In genomic region chr12:112538356-112538755, GRCm38 (mm10) we compare ENCODE assay signal across 18 mouse cellular contexts. TPM values are rescaled to one million over a fixed set of nuclear protein-coding genes. Genes with fewer than 3 reads are reported as not detected.
"Had no signal": no experiment of that assay in that cellular context is flagged by ENCODE, and none has a peak within 500 bp of the region (broad histone marks: within the 10 kb centered on the region; RNA-seq: fewer than 3 reads in every experiment).

No protein-coding gene starts in this region.

- DNase-seq: left cerebral cortex, postnatal 4 days; liver; liver, embryonic 13.5 days; liver, postnatal 0 days; lung, adult 18-20 months; lung, adult 2 months; lung, embryonic 14.5 days; lung, postnatal 10 days; lung, postnatal 14 days; lung, postnatal 36 days; lung, postnatal 4 days; midbrain, embryonic 14.5 days had no signal

RNA-seq across cellular contexts. Expression of gene Tmem179, which starts 21.8 kb away (rescaled TPM):
- total RNA-seq: liver, adult 2 months; megakaryocyte progenitor cell, adult 5-6 weeks; megakaryocyte, adult 5-6 weeks; megakaryocyte-erythroid progenitor cell, adult 5-6 weeks; monocyte, adult 5-6 weeks had no signal

RNA-seq across cellular contexts. Expression of gene A530016L24Rik, which starts 49.1 kb away (rescaled TPM):
- total RNA-seq: left cerebral cortex, adult 2 months; megakaryocyte progenitor cell, adult 5-6 weeks; megakaryocyte, adult 5-6 weeks; megakaryocyte-erythroid progenitor cell, adult 5-6 weeks; monocyte, adult 5-6 weeks had no signal
